Mouse (Mus musculus) layer of hippocampus, adult 9-11 months (tissue): Measurements from ENCODE around the gene Chd8.

Experiments used
- DNase-seq: peaks from one replicate; pipeline ENCODE4 v3.0.0; 2022

Gene Chd8

GRCm38 (mm10) chr14:52198141-52198540 lies 59.4 kb downstream of the Chd8 start:
- no peak for DNase-seq

GRCm38 (mm10) chr14:52197156-52197878 lies 60.3 kb downstream of the Chd8 start, which contains the start of gene Supt16:
Gene Supt16, minus strand, starts transcription at chr14:52197416.
- peak; percentile 72 for DNase-seq

GRCm38 (mm10) chr14:52196230-52197155 lies 61.1 kb downstream of the Chd8 start:
- no peak for DNase-seq

GRCm38 (mm10) chr14:52195691-52196090 lies 61.9 kb downstream of the Chd8 start:
- DNase-seq, result peak; percentile 26

- DNase-seq, result no peak
These were observed 66.7 kb downstream of the Chd8 start for GRCm38 (mm10) chr14:52190740-52191359.

GRCm38 (mm10) chr14:52189519-52189918 lies 68.1 kb downstream of the Chd8 start:
- no peak for DNase-seq

- DNase-seq, result no peak
These were observed 68.8 kb downstream of the Chd8 start for GRCm38 (mm10) chr14:52188788-52189187.

- no peak for DNase-seq
These were observed 91.0 kb downstream of the Chd8 start for GRCm38 (mm10) chr14:52166571-52166970.

GRCm38 (mm10) chr14:52160911-52161310 lies 96.7 kb downstream of the Chd8 start:
- DNase-seq, result no peak

GRCm38 (mm10) chr14:52155008-52155407 lies 102.6 kb downstream of the Chd8 start:
- DNase-seq, result no peak

- DNase-seq, result no peak
These were observed 105.0 kb downstream of the Chd8 start for GRCm38 (mm10) chr14:52152613-52153012.

- peak; percentile 21 for DNase-seq
These were observed 105.4 kb downstream of the Chd8 start for GRCm38 (mm10) chr14:52152179-52152578.

GRCm38 (mm10) chr14:52149888-52150287 lies 107.7 kb downstream of the Chd8 start:
- no peak for DNase-seq
